Mouse (Mus musculus): ENCODE data around the gene Pomt1. TPM values are rescaled to one million over a fixed set of nuclear protein-coding genes. Genes with fewer than 3 reads are reported as not detected.
A peak's percentile ranks its signal among the peaks of the same experiment; 100 is the strongest.
"Not testable (repeated sequence)": the region's sequence is repeated elsewhere in the genome, so short reads cannot be mapped to it uniquely, and the experiment has no call there.

Gene Pomt1
- total RNA-seq, 2 experiments from 2014 or later, result 25.6 to 26.4 TPM

DNA sequence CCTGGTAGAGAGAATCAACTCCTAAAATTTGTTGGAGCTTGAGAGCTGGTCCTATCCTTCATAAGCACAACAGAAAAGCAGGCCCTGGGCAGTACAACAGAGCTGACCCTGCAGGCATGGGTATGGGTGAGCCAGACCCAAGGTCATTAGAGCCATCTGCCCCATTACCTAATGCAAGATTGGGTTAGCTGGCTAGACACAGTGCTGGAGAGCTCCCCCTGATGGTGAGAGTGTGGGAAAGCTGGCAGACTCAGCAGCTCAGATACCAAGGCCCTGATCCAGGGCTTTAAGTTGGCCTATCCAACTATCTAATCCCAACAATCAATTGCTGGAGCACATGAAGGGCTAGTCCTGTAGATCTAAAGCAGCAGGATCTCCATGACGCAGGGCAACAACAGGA, 46.3 kb downstream of the Pomt1 start:
- DNase-seq, result peak; percentile 17 to 26

DNA sequence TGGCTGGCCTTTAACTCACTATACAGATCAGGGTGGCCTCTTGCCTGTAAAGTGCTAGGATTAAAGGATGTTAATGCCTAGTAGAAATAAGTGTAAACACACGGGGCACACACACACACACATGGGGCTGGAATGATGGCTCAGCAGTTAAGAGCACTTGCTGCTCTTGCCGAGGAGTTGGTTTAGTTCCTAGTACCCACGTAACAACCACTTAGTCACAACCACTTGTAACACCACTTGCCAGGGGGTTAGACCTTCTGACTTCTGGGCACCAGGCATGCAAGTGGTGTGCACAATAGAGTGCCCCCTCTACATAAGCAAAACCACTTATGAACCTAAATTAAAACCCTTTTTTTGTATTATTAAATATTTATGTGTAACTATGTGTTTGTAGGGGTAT, 47.6 kb downstream of the Pomt1 start:
- no peak for DNase-seq

GRCm38 (mm10) chr2:32287334-32287840, 51.0 kb downstream of the Pomt1 start, which contains the start of gene Golga2:
Gene Golga2 (plus strand): TSS chr2:32287384.
- DNase-seq, result peak in 1 of 2 experiments; percentile 11

DNA sequence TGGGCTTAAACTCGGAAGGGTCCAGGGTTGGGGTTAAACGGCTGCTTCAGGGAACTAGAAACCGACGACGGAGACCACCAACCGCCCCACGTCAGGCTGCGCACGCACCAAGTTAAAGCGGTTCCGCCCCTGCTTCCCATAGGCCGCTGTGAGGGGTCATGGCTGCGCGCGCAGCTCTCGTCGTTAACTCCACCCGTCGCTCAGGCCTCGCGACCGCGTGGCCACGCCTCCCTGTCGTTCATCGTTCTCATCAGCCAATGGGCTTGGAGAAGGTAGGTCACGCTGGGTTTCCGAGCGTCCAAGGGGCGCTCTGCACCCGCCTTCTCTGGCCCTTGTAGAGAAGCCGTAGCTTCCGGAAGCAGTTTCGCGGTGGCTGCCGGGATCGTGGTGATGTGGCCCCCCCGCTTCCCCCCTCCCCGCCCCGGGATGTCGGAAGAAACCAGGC, 51.6 kb downstream of the Pomt1 start, which contains the start of gene Swi5:
Swi5 (minus strand) TSS at position 153 of the 445 bp plus-strand sequence.
- peak; percentile 94 to 95 for DNase-seq

- DNase-seq, result no peak
Measured at GRCm38 (mm10) chr2:32288371-32288931, 52.1 kb downstream of the Pomt1 start.

DNA sequence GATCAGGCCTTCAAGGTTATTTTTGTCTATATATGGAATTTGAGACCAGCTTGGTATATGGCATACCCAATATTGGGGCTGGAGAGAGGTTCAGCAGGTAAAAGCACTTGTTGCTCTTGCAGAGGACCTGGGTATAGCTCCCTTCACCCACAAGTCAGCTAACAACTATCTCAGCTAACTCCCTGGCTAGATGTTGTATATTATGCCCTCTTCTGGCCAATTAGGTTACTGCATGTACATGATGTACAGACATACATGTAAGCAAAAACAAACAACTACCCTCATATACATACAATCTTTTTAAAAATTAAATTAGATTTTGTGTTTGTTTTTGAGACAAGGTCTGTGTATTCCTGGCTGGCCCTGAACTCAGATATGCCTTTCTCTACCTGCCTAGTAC, 53.2 kb downstream of the Pomt1 start:
- DNase-seq, result no peak

DNA sequence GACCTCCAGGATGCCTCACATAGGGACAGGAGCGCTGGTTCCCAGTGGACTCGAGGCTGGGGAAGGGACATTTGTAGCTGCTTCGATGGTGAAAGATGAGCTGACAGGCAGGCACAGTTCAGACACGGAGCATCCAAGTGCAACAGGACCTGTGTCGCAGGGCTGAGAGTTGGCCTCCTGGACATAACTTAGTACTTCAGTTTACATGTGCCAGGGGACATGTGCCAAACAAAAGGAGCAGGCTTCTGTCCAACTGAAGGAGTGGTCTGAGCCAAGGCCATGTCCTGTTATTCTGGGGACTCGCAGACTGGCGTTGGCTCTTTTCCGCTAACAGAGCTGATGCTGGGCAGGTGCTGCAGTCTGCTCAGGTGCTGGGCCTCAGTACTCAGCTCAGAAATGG, 58.0 kb downstream of the Pomt1 start:
- DNase-seq, result no peak

- DNase-seq, result no peak
Measured at GRCm38 (mm10) chr2:32295285-32295684, 58.9 kb downstream of the Pomt1 start.

DNA sequence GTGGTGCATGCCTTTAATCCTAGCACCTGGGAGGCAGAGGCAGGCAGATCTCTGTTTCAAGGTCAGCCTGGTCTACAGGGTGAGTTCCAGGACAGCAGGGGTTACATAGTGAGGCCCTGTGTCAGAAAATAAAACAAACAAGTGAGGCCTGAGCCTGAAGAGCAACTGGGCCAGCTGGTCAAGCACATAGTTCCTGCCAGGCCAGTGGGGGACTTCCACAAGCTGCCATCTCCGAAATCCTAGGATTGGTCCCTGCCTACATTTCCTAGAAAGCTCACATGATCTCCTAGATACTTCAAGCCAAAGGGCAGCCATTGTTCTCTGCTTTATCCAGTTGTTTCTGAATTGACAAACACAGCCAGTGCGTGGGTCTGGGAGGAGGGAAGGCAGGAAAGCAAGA, 59.5 kb downstream of the Pomt1 start:
- DNase-seq, result not testable (repeated sequence)

- DNase-seq, result peak in 1 of 2 experiments; percentile 19
Measured at GRCm38 (mm10) chr2:32299469-32299868, 63.1 kb downstream of the Pomt1 start.

DNA sequence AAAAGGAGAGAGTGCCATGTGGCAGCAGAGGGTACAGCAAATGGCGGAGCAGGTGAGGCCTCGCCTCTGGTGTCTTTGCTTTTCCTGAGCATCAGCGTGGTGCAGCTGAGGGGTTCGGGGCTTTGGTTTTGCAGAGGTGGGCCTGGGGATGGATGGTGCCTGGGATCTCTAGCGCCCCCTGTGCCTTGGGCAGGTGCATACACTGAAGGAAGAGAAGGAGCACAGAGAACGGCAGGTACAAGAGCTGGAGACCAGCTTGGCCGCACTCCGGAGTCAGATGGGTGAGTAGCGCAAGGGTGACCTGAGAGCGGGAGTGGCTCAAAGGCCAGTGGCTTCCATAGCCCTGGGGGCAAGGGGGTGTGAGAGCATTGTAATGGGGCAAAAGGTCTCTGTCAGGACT, 66.6 kb downstream of the Pomt1 start:
- no peak for DNase-seq

DNA sequence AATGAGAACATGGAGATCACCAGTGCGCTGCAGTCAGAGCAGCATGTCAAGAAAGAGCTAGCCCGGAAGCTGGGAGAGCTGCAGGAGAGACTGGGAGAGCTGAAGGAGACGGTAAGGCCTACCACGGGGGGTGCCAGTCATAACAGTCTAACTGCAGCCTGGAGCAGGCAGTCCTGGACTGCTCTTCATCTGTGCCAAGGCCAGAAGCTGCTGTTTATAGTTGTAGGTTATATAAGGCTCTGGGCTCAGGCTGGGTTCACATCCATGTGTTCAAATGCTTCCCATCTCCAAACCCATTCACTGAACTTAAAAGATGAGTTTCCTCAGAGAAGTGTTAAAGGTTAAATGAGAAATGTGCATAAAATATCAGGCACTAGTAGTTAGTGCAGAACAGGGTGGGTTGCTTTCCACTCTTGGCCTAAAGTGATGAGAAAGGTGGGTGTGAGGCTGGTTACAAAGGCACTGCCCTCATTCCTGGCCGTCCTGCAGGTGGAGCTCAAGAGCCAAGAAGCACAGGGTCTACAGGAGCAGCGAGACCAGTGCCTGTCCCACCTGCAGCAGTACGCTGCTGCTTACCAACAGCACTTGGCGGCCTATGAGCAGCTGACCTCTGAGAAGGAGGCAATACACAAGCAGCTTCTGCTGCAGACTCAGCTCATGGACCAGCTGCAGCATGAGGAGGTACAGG, 67.9 kb downstream of the Pomt1 start:
- no peak for DNase-seq

Other genes starting within 250 kb of the Pomt1 start
- gene Fam78a, start 151.7 kb upstream of the Pomt1 start, total RNA-seq (2021), result 1 to 10 TPM; 4.5 to 5.3 TPM
- 10 to 100 TPM; 23.2 to 24.9 TPM for gene Plpp7, start 141.1 kb upstream of the Pomt1 start, total RNA-seq (2021)
- 100 to 1,000 TPM; 271 to 276 TPM for gene Prrc2b, start 85.5 kb upstream of the Pomt1 start, total RNA-seq (2021)
- gene Uck1, start 23.6 kb downstream of the Pomt1 start, total RNA-seq (2021), result 10 to 100 TPM; 53.1 to 58.3 TPM
- 10 to 100 TPM; 79.9 to 81.2 TPM for gene Golga2, start 50.8 kb downstream of the Pomt1 start, total RNA-seq (2021)
- 100 to 1,000 TPM; 208 to 224 TPM for gene Swi5, start 51.5 kb downstream of the Pomt1 start, total RNA-seq (2021)
- 10 to 100 TPM; 69.8 to 94.5 TPM for gene Ciz1, start 115.7 kb downstream of the Pomt1 start, total RNA-seq (2021)
- 1,000 to 10,000 TPM; 1,246 to 1,312 TPM for gene Dnm1, start 116.7 kb downstream of the Pomt1 start, total RNA-seq (2021)
- 100 to 1,000 TPM; 160 to 170 TPM for gene 1110008P14Rik, start 145.3 kb downstream of the Pomt1 start, total RNA-seq (2021)
- 10 to 100 TPM in 1 of 2 experiments, under 1 TPM in 1; 0.65 to 13.4 TPM for gene Lcn2, start 151.7 kb downstream of the Pomt1 start, total RNA-seq (2021)
- 10 to 100 TPM; 37.1 to 37.7 TPM for gene Ptges2, start 159.3 kb downstream of the Pomt1 start, total RNA-seq (2021)
- gene Naif1, start 213.9 kb downstream of the Pomt1 start, total RNA-seq (2021), result 1 to 10 TPM; 4.2 to 4.4 TPM
- 10 to 100 TPM; 58.1 to 60.0 TPM for gene Slc25a25, start 214.9 kb downstream of the Pomt1 start, total RNA-seq (2021)